Mouse (Mus musculus) ES-Bruce4 (cell line): ENCODE measurements around the gene Ruvbl2. TPM values are rescaled to one million over a fixed set of nuclear protein-coding genes. Genes with fewer than 3 reads are reported as not detected.
"Not testable (repeated sequence)": the region's sequence is repeated elsewhere in the genome, so short reads cannot be mapped to it uniquely, and the experiment has no call there.

ENCODE experiments used
- H3K27ac ChIP-seq: 2 replicates; pipeline ENCODE4 v1.5.1; 2012; ENCODE audit warnings: low read length, inconsistent platforms; ENCODE audit not compliant: insufficient read depth
- H3K27me3 ChIP-seq: 2 replicates; pipeline ENCODE4 v1.6.1; 2012; ENCODE audit warnings: mild to moderate bottlenecking, low read length, inconsistent platforms; ENCODE audit not compliant: control insufficient read depth, poor library complexity, insufficient read depth, severe bottlenecking
- H3K36me3 ChIP-seq: 2 replicates; pipeline ENCODE4 v1.6.1; 2012; ENCODE audit warnings: inconsistent platforms, mild to moderate bottlenecking, low read length, moderate library complexity; ENCODE audit not compliant: control insufficient read depth, poor library complexity, insufficient read depth, severe bottlenecking
- H3K4me1 ChIP-seq: one replicate; pipeline ENCODE4 v1.8.1; 2011; ENCODE audit warnings: low read length; ENCODE audit not compliant: control insufficient read depth, insufficient read depth
- H3K4me3 ChIP-seq: 2 replicates; pipeline ENCODE4 v1.5.1; 2011; ENCODE audit warnings: low read depth, mild to moderate bottlenecking, low read length
- H3K9ac ChIP-seq: 2 replicates; pipeline ENCODE4 v1.6.1; 2012; ENCODE audit warnings: low read depth, mild to moderate bottlenecking, inconsistent platforms; ENCODE audit not compliant: poor library complexity, severe bottlenecking
- H3K9me3 ChIP-seq: replicated peaks from 2 replicates; pipeline ENCODE4 v1.6.1; 2012; ENCODE audit warnings: mild to moderate bottlenecking, low read length, inconsistent platforms; ENCODE audit not compliant: control insufficient read depth, poor library complexity, insufficient read depth, severe bottlenecking
- CTCF ChIP-seq: IDR thresholded peaks from one replicate; pipeline ENCODE4 v1.8.1; 2011; ENCODE audit warnings: low read depth, low read length
- EP300 ChIP-seq: IDR thresholded peaks from 2 replicates; pipeline ENCODE4 v1.6.1; 2011; ENCODE audit warnings: low read depth, low read length; ENCODE audit not compliant: insufficient read depth
- POLR2A ChIP-seq: IDR thresholded peaks from one replicate; pipeline ENCODE4 v1.8.1; 2011; ENCODE audit warnings: low read length; ENCODE audit not compliant: insufficient read depth
- polyA plus RNA-seq: library from polyadenylated mRNA; stranded (reverse); fragments of >200 nt; gene quantifications from 2 replicates; pipeline ENCODE4 v1.2.4, GENCODE M21; 2011; ENCODE audit warnings: low read depth; ENCODE audit not compliant: missing spikeins, insufficient read depth, insufficient read length

Gene Ruvbl2
- polyA plus RNA-seq, 1 experiment: 263 TPM

DNA sequence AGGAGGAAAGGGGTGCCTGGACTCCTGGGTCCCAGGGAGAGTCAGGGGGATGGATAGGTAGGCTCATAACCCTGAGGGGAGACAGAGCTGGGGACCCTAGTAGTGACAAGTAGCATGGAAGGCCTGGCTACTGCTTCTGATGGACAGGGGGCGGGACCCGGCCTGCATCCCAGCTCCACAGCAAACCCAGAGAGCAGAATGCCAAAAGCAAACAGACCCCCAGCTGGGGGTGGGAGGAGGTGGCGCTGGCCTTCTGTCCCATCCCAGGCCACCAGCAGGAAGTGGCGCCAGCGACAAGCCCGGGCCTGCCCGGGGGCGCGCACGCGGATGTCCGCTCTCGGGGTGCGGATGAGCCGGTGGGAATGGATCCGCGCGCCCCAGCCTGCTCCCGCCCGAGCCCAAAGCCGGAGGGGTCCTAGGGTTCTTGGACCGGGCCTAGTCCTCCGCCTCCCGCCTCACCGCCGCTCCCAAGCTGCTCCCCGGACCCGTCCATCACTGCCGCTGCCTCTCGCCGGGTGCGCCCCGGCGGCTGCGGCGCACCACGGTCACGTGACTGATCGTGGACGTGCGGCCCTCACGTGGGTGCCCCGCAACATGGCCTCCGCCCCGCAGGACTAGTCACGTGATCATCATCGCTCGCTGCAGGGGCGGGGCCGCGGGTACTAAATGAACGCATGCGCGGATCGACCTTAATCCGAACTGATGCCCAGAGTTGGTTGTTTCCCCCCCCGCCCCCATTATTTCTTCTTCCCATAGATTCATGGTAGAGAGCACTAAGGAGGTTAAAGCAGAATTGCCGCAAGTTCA, 28.6 kb upstream of the Ruvbl2 start, which contains the start of gene Bax:
Gene Bax, minus strand, starts transcription at position 616 of the 807 bp plus-strand sequence.
- Histone ChIP-seq H3K36me3 (peaks cover 30% of the 10 kb centered on the region), H3K9ac (peak within 1 kb of the TSS; percentile 90), H3K27me3 (no peaks in the 10 kb centered on the region), H3K27ac (peak within 1 kb of the TSS; percentile 78), H3K9me3 (no peaks in the 10 kb centered on the region), H3K4me3 (peak within 1 kb of the TSS; percentile 74), H3K4me1 (no peaks in the 10 kb centered on the region)
- TF ChIP-seq POLR2A (peak; percentile 8), EP300 (peak; percentile 71; the same call in 1 of the 2 replicates), CTCF (no peak)

GRCm38 (mm10) chr7:45465549-45465948, 27.7 kb upstream of the Ruvbl2 start:
- Histone ChIP-seq H3K9ac (peak overlapping the region; percentile 90), H3K36me3 (peaks cover 30% of the 10 kb centered on the region), H3K9me3 (no peaks in the 10 kb centered on the region), H3K27ac (peak overlapping the region; percentile 78), H3K4me1 (no peaks in the 10 kb centered on the region), H3K4me3 (peak overlapping the region; percentile 74), H3K27me3 (no peaks in the 10 kb centered on the region)
- TF ChIP-seq CTCF (peak; percentile 29), POLR2A (no peak), EP300 (no peak)

GRCm38 (mm10) chr7:45465112-45465511, 27.2 kb upstream of the Ruvbl2 start:
- peaks cover 33% of the 10 kb centered on the region for H3K36me3 ChIP-seq
- peak overlapping the region; percentile 74 for H3K4me3 ChIP-seq
- peak overlapping the region; percentile 90 for H3K9ac ChIP-seq
- no peaks in the 10 kb centered on the region for H3K9me3 ChIP-seq
- H3K4me1 ChIP-seq: no peaks in the 10 kb centered on the region
- TF ChIP-seq CTCF: no peak
- no peak for TF ChIP-seq POLR2A
- TF ChIP-seq EP300: no peak
- no peaks in the 10 kb centered on the region for H3K27me3 ChIP-seq
- H3K27ac ChIP-seq: peak overlapping the region; percentile 78

- Histone ChIP-seq H3K9me3 (no peaks in the 10 kb centered on the region), H3K4me1 (no peaks in the 10 kb centered on the region), H3K27ac (peak overlapping the region; percentile 78), H3K27me3 (no peaks in the 10 kb centered on the region), H3K36me3 (peaks cover 35% of the 10 kb centered on the region), H3K9ac (peak overlapping the region; percentile 90), H3K4me3 (peak overlapping the region; percentile 1; the same call in 1 of the 2 replicates)
- TF ChIP-seq POLR2A (no peak), EP300 (no peak), CTCF (no peak)
Observed at GRCm38 (mm10) chr7:45463987-45464778, 26.3 kb upstream of the Ruvbl2 start.

DNA sequence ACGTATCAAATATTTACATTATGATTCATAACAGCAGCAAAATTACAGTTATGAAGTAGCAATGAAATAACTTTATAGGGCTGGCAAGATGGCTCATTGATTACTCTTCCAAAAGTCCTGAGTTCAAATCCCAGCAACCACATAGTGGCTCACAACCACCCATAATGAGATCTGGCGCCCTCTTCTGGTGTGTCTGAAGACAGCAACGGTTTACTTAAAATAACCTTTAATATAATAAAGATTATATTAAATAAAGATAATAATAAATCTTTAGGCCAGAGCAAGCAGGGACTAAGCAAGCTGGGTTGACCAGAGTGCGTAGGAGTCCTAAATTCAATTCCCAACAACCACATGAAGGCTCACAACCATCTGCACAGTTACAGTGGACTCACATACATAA, 25.0 kb upstream of the Ruvbl2 start:
- Histone ChIP-seq H3K36me3 (peaks cover 48% of the 10 kb centered on the region), H3K27ac (peak overlapping the region; percentile 91), H3K9ac (0 out of 2 replicates have a peak overlapping the region, but pooled peaks have one; percentile 16)
- not testable (repeated sequence) for H3K27me3 ChIP-seq, H3K4me1 ChIP-seq, H3K9me3 ChIP-seq, H3K4me3 ChIP-seq
